Mouse (Mus musculus) activated CD4-positive, CD25-positive, alpha-beta regulatory T cell (primary cell): ENCODE data around the gene Ptprn. TPM values are rescaled to one million over a fixed set of nuclear protein-coding genes. Genes with fewer than 3 reads are reported as not detected.

Experiments
- polyA plus RNA-seq, 2 experiments: library from polyadenylated mRNA; unstranded; fragments of 100-300 nt; shearing (Covaris generic); gene quantifications; one replicate each; pipeline ENCODE4 v1.2.1; 2017

Ptprn gene
- under 1 TPM; 0.18 to 0.71 TPM for polyA plus RNA-seq

DNA sequence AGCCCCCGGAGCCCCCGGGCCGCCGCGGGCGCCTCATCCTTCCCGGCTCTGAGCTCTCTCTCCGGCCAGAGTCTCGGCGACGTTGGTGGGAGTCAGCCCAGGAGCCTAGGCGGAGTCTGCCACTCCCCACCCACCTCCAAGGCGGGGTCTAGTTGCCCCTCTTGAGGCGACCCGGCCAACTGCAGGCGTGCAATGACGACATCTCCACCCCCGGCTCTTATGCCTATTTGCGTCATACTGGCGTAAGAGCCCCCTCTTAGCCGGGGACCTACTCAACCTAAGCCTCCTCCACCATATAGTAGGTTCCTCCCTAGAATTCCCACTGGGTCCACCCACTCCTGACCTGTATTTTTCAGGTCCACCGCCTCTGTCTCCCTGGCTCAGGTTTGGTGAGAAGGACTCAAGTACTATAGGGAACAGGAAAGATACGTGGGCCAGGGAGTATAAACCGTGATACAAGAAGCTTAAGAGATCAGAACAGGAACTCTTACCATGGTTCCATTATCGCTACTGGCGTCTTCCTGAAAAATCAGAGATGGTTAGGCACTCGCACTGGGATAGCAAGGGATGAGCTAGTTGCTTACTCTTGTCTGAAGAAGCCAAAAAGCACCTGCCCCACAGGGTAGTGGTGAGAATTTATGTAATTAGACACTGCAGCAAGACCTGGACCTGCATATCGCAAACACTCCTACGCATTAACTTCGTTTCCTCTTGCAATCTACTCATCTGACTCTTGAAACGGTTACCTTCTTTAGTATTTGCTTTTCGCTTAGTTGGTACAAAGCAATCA is at the start of gene Ptprn:
TSS of gene Ptprn (minus strand) at position 412 of the 790 bp plus-strand sequence.

DNA sequence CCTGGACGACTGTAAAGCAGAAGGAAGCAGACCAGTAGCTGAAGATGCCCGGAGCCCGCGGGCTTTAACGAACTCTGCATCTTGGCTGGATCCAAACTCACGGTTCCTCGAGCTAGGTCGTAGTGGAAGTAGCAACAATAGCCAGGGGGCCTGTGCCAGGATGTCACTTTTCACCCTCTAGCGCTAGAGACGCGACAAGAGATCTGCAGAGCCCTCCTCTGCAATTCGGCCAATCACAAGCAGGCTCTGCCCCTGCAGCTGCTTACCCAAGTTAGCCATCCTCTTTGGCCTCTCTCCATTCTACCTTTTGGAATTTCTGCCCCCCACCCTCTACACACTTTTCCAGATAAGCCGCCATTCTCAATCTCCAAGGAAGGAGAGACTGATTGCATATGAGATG is 13.9 kb upstream of the Ptprn start, which contains the start of gene Resp18:
TSS of gene Resp18 (minus strand) at position 188 of the 400 bp plus-strand sequence.

DNA sequence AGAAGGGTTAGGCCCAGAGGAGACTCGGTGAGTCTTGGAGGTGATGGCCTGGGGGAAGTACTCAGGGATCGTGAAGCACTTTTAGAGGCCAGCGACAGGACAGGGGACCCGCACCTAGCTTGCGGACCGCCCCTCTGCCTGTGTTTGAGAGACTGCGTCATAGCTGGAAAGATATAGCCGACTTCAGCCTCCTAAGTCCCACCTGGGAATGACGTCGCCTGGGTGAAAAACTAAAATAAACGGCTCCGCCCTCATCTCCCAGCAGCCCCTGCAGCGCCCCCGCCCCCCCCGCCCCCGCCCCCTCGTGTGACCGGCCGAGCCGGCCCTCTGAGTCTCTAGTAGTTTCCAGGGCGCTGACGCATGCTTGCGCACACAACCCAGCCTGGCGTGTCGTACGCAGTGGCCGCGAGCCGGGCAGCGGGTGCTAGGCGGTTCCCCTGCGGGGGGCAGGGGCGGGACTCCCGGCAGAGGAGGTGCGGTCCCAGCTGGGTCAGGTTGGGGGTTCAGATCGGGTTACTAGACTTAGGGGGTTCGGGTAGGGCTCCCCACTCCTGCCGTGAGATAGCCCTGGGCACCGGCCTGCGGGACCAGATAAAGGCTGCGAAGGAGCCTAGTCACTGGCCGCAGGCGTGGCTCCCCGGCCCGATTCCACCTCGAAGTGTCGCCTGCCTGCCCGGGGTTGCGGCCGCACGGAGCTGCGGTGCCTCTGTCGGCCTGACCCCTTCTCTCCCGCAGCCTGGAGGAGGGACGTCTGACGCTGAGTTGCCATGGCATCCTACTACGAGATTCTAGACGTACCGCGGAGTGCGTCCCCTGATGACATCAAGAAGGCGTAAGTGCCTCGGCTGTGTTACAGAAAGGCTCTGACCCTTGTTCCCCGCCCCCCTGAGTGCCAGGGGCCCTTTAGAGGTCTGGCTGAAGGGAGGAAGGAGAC is 27.9 kb downstream of the Ptprn start, which contains the start of gene Dnajb2:
TSS of gene Dnajb2 (plus strand) at position 290 of the 934 bp plus-strand sequence.

DNA sequence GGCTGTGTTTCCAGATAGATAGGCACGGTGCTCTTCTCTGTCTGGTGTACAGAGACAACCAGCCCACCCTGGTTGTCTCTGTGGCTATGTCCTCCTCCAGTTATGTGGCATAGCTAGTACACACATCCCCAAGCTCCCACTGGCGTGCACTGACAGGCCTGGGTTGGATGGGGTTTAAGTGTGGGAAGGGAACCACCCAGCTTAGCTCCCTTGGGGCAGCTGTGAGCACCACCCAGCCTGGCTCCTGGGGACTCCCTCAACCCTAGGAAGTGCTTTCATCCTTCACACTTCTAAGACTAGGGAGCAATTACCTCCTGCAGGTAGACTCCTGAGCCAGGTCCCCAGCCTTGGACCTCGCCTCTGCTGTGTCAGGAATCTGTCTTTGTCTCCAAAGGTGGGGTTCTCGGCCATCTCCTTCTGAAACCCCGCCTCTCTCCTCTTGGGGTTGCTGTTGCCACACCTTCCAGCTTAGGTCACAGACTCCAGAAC is 32.6 kb downstream of the Ptprn start, which contains the start of gene A630095N17Rik:
TSS of gene A630095N17Rik (minus strand) at position 439 of the 489 bp plus-strand sequence.

DNA sequence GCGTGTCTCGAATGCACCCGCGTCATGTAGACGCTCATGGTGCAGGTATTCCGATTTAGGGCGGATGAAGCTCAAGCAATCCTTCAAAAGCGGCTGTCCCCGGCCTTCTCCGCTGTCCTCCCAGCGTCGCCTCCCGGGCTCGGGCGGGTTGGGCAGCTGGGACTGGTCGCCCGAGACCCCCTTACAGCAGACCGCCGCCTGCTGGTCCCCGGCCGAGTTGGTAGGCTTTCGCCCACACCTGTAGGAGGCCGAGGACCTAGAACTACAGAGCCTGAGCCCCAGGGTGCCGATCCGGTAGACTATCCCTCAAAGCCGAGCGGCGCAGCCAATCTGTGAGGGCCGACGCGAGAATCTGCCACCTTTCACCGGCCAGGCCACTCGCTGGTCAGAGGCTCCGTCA is 44.8 kb downstream of the Ptprn start, which contains the start of gene Tuba4a:
TSS of gene Tuba4a (minus strand) at position 335 of the 400 bp plus-strand sequence.

DNA sequence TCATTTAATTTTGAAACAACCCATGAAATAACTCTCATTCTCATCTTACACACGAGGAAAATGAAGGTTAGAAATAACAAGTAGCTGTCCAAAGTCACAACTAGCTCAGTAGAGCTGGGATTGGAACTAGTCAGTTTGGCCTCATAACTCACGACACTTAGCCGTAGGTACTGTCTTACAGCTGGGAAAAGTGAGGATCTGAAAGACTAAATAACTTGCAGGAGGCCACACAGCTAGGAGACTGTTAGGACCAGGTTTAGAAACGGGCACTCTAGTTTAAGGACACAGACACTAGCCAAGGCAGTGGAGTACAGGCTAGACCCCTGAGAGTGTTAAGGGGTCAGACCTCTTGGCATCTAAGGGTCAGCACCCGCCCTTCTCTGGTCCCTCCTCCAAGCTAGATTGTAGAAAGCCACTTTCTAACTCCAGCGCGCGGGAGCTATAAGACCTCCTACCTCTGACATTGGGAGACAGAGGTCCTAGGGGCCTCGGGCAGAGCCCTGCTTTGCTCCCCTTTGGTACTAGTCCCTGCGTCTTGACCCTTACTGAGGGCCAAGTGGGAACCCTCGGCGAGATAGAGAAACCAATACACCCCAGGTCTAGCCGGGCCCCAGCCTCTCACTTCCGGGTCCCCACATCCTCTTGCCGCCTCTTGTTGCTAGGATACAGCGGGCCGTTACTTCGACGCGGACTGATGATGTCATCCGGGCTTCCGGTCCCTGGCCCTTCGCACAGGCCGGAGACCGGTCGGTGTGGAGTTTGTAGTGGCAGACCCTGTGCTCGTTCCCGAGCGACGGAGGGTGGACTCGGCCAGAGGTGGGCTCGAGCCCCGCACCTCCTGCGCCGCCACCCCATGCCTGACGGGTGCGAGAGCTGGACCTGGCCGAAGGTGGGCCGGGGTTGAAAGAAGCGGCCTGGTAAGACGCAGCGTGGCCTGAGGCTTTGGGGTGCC is 53.9 kb downstream of the Ptprn start, which contains the start of the genes Glb1l and Stk16:
TSS of gene Glb1l (minus strand) at position 678 of the 952 bp plus-strand sequence.
TSS of gene Stk16 (plus strand) at position 703 of the 952 bp plus-strand sequence.

Other genes with a start within 250 kb of the Ptprn start
- 1 to 10 TPM; 7.1 to 8.1 TPM for gene Nhej1, start 139.3 kb downstream of the Ptprn start, polyA plus RNA-seq
- gene Slc23a3, start 130.6 kb downstream of the Ptprn start, polyA plus RNA-seq = under 1 TPM; 0.43 to 0.50 TPM
- gene Cnppd1, start 121.8 kb downstream of the Ptprn start, polyA plus RNA-seq = 100 to 1,000 TPM; 145 to 164 TPM
- 100 to 1,000 TPM in 1 of 2 experiments, 10 to 100 TPM in 1; 80.2 to 109 TPM for gene Retreg2, start 121.7 kb downstream of the Ptprn start, polyA plus RNA-seq
- 10 to 100 TPM; 69.6 to 84.5 TPM for gene Zfand2b, start 95.9 kb downstream of the Ptprn start, polyA plus RNA-seq
- 1 to 10 TPM; 2.4 to 6.6 TPM for gene Abcb6, start 84.1 kb downstream of the Ptprn start, polyA plus RNA-seq
- 10 to 100 TPM; 25.2 to 30.8 TPM for gene Ankzf1, start 72.4 kb downstream of the Ptprn start, polyA plus RNA-seq
- 10 to 100 TPM; 21.3 to 23.5 TPM for gene Atg9a, start 72.3 kb downstream of the Ptprn start, polyA plus RNA-seq
- gene Glb1l, start 53.7 kb downstream of the Ptprn start, polyA plus RNA-seq = 10 to 100 TPM in 1 of 2 experiments, 1 to 10 TPM in 1; 8.6 to 14.6 TPM
- 100 to 1,000 TPM in 1 of 2 experiments, 10 to 100 TPM in 1; 92.3 to 125 TPM for gene Stk16, start 53.7 kb downstream of the Ptprn start, polyA plus RNA-seq
- 100 to 1,000 TPM; 213 to 315 TPM for gene Tuba4a, start 44.6 kb downstream of the Ptprn start, polyA plus RNA-seq
- not detected for gene A630095N17Rik, start 32.4 kb downstream of the Ptprn start, polyA plus RNA-seq
- 10 to 100 TPM; 10.8 to 14.4 TPM for gene Dnajb2, start 28.1 kb downstream of the Ptprn start, polyA plus RNA-seq
- not detected for gene Resp18, start 13.9 kb upstream of the Ptprn start, polyA plus RNA-seq
- 10 to 100 TPM; 71.2 TPM for gene Dnpep, start 53.5 kb upstream of the Ptprn start, polyA plus RNA-seq
- under 1 TPM in 1 of 2 experiments, not detected in 1; 0.16 TPM for gene Des, start 95.8 kb upstream of the Ptprn start, polyA plus RNA-seq
- gene Speg, start 110.8 kb upstream of the Ptprn start, polyA plus RNA-seq = under 1 TPM; 0.29 to 0.54 TPM
- gene Gmppa, start 171.4 kb upstream of the Ptprn start, polyA plus RNA-seq = 10 to 100 TPM; 68.6 to 74.4 TPM
- gene Asic4, start 185.9 kb upstream of the Ptprn start, polyA plus RNA-seq = under 1 TPM in 1 of 2 experiments, not detected in 1; 0.07 TPM
- 10 to 100 TPM; 24.7 to 38.0 TPM for gene Chpf, start 214.8 kb upstream of the Ptprn start, polyA plus RNA-seq
- 1 to 10 TPM in 1 of 2 experiments, under 1 TPM in 1; 0.98 to 2.0 TPM for gene Tmem198, start 215.0 kb upstream of the Ptprn start, polyA plus RNA-seq
- under 1 TPM in 1 of 2 experiments, not detected in 1; 0.10 TPM for gene Obsl1, start 241.9 kb upstream of the Ptprn start, polyA plus RNA-seq
- gene Inha, start 242.6 kb upstream of the Ptprn start, polyA plus RNA-seq = not detected